Mouse (Mus musculus) embryonic stem cell, embryonic (primary cell): ENCODE results near the gene Rasal2.

Experiments used
- CTCF ChIA-PET, 4 experiments: fragments of 300-600 bp in 2 of 4; fragments of 350-600 bp in 2 of 4; sonication (Branson Sonifier 250); formaldehyde crosslinking; loops; one replicate each; lab custom pipeline; 2022; ENCODE audit warnings: inconsistent platforms in 2 of 4; lab: Charles Lee
- POLR2A ChIA-PET, 4 experiments: fragments of 300-600 bp in 2 of 4; fragments of 350-600 bp in 2 of 4; sonication (Branson Sonifier 250); formaldehyde crosslinking; loops; one replicate each; lab custom pipeline; 2022; ENCODE audit warnings: antibody characterized with exemption in 4 of 4, inconsistent platforms in 1 of 4; lab: Charles Lee

Rasal2 gene

DNA sequence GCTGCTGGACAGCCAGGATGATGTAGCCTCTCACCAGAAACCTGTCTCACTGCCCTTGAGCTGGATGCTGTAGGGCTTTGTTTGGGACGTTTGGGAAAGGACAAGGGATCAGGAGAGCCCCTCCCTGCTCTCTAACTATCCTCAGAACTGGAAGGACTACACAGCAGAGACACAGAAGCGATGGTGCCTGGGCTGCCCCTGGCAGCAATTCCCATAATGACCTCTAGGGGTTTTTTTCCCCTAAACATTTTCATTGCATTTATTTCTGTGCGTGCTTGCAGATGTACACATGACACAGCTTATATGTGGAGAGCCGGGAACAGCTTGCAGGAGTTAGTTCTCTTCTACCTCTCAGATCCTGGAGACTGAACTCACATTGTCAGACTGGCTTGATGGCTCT is 320.3 kb downstream of the Rasal2 start:
- POLR2A ChIA-PET = interaction anchor here in 2 of 4 experiments (0.5 to 1.1 kb wide), 2 partner anchors 10 to 352 kb away, joined by 4 to 10 read pairs; no protein-coding TSS in a partner anchor
- CTCF ChIA-PET = interaction anchor here in 3 of 4 experiments (0.7 to 1.7 kb wide), 3 partner anchors 10 to 1110 kb away, joined by 3 to 5 read pairs (median 4); no protein-coding TSS in a partner anchor

DNA sequence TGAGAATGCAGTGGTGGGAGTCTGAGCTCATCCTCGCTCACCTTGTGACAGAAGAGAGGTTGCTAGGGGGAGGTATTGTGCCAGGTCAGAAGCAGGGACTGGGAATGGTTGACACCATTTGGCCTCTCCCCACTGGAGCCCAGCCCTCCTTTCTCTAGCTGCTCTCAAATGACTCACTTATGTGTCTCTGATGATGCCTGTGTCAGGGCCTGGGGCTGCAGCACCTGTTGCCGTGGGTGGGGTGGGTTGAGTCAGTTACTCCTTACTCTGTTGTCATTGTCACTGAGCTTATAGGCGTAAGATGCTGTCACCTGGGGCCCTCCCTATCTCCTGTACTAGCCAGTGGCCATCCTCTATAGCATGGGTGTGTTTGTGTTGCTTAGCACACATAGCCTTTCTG is 321.6 kb downstream of the Rasal2 start:
- POLR2A ChIA-PET = interaction anchor here in 1 of 4 experiments (0.5 to 1.1 kb wide), 3 partner anchors 9 to 313 kb away, joined by 3 to 4 read pairs (median 3); no protein-coding TSS in a partner anchor

DNA sequence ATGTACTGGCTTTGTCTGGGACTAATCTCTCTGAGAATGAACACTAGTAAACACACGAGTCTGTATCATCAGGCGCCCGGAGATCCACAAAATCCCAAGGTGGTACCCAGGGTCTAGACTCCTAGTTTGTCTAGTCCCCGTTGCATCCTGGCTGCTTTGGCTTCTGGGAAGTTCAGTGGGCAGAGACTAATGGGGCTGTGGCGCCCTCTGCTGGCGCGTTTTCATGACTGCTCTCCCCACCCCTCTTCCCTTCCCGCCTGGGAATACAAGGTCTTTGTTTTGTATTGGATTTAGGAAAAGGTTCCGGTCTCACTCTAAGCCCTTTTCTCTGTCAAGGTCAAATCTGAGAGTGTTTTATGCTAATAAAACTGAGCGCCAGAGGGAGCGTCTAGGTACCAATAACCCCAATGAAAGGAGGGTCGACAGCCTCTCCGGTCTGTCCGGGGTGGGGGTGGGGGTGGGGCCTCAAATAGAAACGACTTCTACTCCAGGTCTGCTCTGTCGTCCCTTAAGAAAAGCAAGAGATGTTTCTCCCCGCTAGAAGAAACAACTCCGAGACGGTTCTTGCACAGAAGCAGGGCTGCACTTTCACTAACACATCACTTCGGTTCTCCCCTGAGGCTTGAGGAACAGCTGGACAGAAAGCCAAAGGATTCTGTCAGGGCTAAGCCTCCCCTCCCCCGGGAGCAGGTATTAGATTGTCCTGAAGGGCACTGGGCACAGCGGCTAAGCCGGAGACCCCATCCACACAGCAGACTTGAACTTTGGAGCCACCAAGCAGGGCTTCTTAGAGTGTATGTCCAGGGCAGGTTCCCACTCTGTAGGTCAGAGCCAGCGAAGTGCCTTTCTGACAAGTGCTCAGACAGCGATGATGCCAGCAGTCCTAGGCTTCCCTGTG is 326.0 kb downstream of the Rasal2 start:
- POLR2A ChIA-PET = interaction anchor here in 2 of 4 experiments (0.5 to 0.6 kb wide), 2 partner anchors 158 to 370 kb away, joined by 3 read pairs; no protein-coding TSS in a partner anchor

More for the DNA sequence above, 321.6 kb downstream of the Rasal2 start:
- CTCF ChIA-PET = interaction anchor here in 3 of 4 experiments (0.8 to 1.7 kb wide), 3 partner anchors 9 to 14 kb away, joined by 3 to 5 read pairs (median 4); no protein-coding TSS in a partner anchor

More for the DNA sequence above, 326.0 kb downstream of the Rasal2 start:
- CTCF ChIA-PET = interaction anchor here in 1 of 4 experiments (1.0 kb wide), 1 partner anchor 450 kb away, joined by 4 read pairs; no protein-coding TSS in a partner anchor
